Mouse (Mus musculus) thymus, adult 2 months (tissue): ENCODE data around the gene Ank3.

Experiments
- CTCF ChIP-seq: fragments of 200-500 bp; IDR thresholded peaks from 2 replicates; pipeline ENCODE4 v1.5.1; 2012; ENCODE audit warnings: mild to moderate bottlenecking, control low read depth, low read length, moderate library complexity, borderline replicate concordance; ENCODE audit not compliant: control insufficient read depth, poor library complexity, insufficient read depth; ENCODE audit errors: extremely low read depth
- POLR2A ChIP-seq: fragments of 200-500 bp; IDR thresholded peaks from 2 replicates; pipeline ENCODE4 v1.6.1; 2012; ENCODE audit warnings: mild to moderate bottlenecking, low read length, control low read depth, moderate library complexity; ENCODE audit not compliant: control insufficient read depth, poor library complexity, insufficient read depth; ENCODE audit errors: extremely low read depth

DNA sequence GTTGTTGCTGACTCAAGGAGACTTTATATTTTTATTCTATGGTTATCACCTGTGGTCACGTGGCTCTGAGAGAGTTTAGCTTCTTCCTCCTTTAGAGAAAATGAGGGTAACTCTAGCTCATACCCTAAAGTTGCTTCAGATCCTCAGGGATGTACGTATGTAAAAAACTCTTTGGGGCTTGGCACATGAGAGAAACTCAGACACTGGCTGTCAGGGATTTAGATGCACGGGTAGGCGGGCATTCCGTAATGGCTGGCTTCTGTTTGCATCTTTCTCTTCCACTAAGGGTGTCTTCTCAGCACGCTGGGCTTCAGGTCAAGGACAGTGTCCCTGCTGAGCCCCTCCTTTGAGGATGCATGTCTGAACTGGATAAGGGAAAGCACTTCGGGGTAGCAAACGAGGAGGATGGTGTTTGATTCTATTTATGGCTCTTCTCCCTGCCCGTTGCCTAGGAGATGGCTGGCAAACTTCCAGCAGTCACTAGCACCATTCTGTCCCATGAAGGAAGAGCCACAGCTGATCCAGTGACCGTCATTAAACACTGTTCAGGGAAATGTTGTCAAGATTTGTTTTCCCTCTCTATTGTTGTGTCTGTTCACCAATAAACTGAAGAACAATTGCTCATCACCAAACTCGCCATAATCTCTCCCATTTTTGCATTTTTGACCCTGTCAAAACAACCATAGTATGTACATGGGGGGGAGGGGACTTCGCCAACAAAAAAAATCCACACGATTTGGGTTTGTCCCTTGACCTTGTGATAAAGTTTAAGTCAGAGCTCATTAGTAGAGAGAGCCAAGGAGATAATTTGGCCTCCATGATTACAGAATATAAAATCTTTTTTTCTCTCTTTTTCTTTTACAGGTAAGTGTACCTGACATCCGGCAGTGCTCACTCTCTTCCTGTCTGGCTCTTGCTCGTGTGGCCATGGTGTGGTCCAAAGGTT lies 195.9 kb downstream of the Ank3 start:
- TF ChIP-seq POLR2A (no peak), CTCF (no peak)
